ENCODE assay signal across 21 mouse cellular contexts in the genomic region with DNA sequence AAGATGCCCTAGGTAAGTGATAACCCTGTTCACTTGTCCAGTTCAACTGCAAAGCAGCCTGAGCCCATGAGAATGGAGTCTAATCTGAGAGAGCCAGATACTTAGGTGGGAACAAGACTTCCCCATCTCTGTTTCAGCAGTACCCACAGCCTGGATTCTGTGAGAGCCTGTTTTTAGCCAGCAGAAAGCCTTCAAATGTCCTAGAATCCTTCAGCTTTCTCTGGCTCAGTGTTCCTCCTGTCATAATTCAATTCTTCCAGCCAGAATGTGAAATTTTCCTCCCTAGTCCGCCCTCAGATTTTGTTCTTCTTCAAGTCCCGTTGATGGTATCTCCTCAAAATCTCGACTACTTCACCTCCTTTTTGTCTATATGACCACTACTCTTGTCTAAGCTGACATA. TPM values are rescaled to one million over a fixed set of nuclear protein-coding genes. Genes with fewer than 3 reads are reported as not detected.
"Had no signal": no experiment of that assay in that cellular context is flagged by ENCODE, and none has a peak within 500 bp of the region (broad histone marks: within the 10 kb centered on the region; RNA-seq: fewer than 3 reads in every experiment).

No protein-coding gene starts in this region.

- H3K4me3 ChIP-seq: lung, embryonic 15.5 days; megakaryocyte, embryonic 14.5 days; midbrain, embryonic 13.5 days; midbrain, embryonic 15.5 days; neural tube, embryonic 12.5 days; stomach, embryonic 15.5 days had no signal

- H3K4me1 ChIP-seq: lung, embryonic 15.5 days; megakaryocyte, embryonic 14.5 days; midbrain, embryonic 13.5 days; midbrain, embryonic 15.5 days; neural tube, embryonic 12.5 days; stomach, embryonic 15.5 days had no signal

- H3K36me3 ChIP-seq: lung, embryonic 15.5 days; midbrain, embryonic 13.5 days; midbrain, embryonic 15.5 days; neural tube, embryonic 12.5 days; stomach, embryonic 15.5 days had no signal

- H3K4me2 ChIP-seq: lung, embryonic 15.5 days; midbrain, embryonic 11.5 days; midbrain, embryonic 13.5 days; midbrain, embryonic 15.5 days; neural tube, embryonic 12.5 days; stomach, embryonic 15.5 days had no signal

- H3K9ac ChIP-seq: liver, postnatal 0 days; lung, embryonic 15.5 days; midbrain, embryonic 13.5 days; midbrain, embryonic 15.5 days; neural tube, embryonic 12.5 days; stomach, embryonic 15.5 days had no signal

- H3K9me3 ChIP-seq: lung, embryonic 15.5 days; megakaryocyte, embryonic 14.5 days; midbrain, embryonic 13.5 days; midbrain, embryonic 15.5 days; neural tube, embryonic 12.5 days; stomach, embryonic 15.5 days had no signal

- ATAC-seq: liver, postnatal 0 days; lung, postnatal 0 days; midbrain, embryonic 13.5 days; midbrain, embryonic 15.5 days had no signal

- DNase-seq: liver, postnatal 0 days; lung, adult 2 months; lung, postnatal 14 days; lung, postnatal 36 days; right cerebral cortex, postnatal 14 days; thymus, adult 18-20 months; thymus, postnatal 14 days; thymus, postnatal 36 days had no signal

- H3K27ac ChIP-seq: lung, embryonic 15.5 days; macrophage; midbrain, embryonic 13.5 days; midbrain, embryonic 15.5 days; neural tube, embryonic 12.5 days; stomach, embryonic 15.5 days; stomach, postnatal 0 days had no signal

- H3K27me3 ChIP-seq: midbrain, embryonic 13.5 days; midbrain, embryonic 15.5 days; neural tube, embryonic 12.5 days; stomach, embryonic 15.5 days had no signal

RNA-seq across cellular contexts. Expression of a gene that starts 22.8 kb away (rescaled TPM):
- total RNA-seq: megakaryocyte progenitor cell, adult 5-6 weeks; monocyte, adult 5-6 weeks; neutrophil, adult 5-6 weeks had no signal
- polyA plus RNA-seq: macrophage had no signal
